Mouse (Mus musculus) adrenal gland, adult (tissue): ENCODE measurements around the gene Zkscan16.

ENCODE experiments used
- DNase-seq, 2 experiments: peaks; one replicate each; pipeline ENCODE4 v3.0.0; 2022 to 2023; ENCODE audit warnings: low spot score in 1 of 2; ENCODE audit not compliant: inconsistent age in 2 of 2

Gene Zkscan16

DNA sequence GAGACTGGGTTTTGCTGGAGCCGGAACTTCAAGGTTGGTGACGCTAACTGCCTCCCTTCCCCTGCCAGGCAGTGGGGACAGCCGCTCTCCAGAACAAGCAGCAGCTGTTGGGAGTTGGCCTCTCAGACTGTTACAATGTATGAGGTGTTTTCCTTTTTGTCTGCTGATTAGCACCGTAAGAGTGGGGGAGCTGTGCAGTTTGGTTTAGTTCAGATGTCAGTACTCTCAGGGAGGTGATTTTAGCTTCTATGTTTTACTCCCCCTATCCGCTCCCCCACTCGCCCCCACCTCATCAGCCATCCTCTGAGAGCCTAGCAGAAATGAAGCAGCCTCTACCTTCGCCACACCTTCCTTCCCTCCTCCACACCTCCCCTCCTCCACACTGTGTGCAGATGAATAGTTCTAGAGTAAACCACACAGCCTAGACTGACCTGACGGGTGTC, 51.8 kb downstream of the Zkscan16 start:
- peak in 1 of 2 experiments; percentile 59 for DNase-seq

DNA sequence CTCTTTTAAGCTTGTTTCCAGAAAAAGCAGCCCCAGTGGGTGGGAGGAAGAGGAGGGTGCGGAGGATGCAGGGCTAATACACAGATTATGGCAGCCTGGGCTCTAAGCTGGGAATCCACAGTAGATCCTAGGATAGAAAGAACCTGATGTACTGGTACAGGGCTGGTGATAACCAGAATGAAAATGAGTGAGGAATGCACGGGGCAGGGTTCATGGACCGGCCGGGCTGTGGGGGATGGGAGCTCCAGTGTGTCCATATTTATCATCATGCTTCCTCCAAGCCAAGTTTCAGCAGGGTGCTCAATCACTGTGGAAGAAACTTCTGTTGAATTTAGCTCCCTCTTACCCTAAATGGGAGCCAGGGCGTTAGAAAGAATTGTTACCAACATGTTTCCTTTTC, 53.7 kb downstream of the Zkscan16 start:
- DNase-seq = peak; percentile 35 to 64

DNA sequence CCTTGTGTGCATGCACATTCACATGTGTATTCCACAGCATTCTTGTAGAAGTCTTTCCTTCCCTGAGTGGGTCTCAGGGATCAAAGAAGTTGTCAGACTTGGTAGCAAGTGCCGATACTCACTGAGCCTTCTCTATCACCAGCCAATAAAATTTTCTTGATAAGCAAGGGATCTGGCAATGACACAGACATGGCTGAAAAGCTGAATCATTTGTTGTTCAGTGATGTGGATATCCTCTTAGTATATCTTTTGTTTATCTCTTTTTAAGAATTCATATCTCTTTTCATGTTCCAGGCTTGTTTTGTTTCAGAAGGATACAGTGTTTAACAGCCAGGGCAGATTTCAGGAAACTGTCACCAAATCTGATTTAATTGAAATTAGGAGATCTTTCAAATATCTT, 55.3 kb downstream of the Zkscan16 start:
- no peak for DNase-seq

DNA sequence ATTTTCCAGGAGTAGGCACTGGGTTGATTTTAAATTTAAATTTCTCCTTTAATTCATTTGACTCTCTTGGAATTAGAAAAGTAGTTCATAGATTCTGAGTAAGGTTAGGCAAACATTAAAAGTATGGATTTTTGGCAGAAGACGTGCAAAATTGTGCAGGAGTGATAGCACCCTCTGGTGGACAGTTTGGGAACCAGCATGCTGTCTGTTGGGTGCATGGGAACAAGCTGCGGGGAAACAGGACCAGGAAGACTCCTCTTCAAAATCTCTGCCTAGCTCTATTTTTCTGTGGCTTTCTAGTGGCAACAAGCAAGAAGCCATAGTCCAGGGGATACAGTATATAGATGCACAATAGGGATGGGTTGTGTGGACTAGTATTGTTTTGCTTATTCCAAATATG, 56.3 kb downstream of the Zkscan16 start:
- peak; percentile 73 to 93 for DNase-seq

DNA sequence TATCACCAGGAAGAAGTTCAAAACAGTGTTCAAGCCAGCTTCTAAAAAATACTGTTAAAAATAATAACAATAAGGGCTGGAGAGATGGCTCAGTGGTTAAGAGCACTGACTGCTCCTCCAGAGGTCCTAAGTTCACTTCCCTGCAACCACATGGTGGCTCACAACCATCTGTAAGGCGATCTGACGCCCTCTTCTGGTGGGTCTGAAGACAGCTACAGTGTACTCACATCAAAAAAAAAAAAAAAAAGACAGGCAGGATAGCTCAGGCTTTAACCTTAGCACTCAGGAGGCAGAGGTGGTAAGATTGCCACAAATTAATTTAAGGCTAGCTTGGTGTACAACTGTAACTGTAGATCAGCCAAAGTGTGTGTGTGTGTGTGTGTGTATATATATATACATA, 57.2 kb downstream of the Zkscan16 start:
- peak; percentile 54 to 72 for DNase-seq

DNA sequence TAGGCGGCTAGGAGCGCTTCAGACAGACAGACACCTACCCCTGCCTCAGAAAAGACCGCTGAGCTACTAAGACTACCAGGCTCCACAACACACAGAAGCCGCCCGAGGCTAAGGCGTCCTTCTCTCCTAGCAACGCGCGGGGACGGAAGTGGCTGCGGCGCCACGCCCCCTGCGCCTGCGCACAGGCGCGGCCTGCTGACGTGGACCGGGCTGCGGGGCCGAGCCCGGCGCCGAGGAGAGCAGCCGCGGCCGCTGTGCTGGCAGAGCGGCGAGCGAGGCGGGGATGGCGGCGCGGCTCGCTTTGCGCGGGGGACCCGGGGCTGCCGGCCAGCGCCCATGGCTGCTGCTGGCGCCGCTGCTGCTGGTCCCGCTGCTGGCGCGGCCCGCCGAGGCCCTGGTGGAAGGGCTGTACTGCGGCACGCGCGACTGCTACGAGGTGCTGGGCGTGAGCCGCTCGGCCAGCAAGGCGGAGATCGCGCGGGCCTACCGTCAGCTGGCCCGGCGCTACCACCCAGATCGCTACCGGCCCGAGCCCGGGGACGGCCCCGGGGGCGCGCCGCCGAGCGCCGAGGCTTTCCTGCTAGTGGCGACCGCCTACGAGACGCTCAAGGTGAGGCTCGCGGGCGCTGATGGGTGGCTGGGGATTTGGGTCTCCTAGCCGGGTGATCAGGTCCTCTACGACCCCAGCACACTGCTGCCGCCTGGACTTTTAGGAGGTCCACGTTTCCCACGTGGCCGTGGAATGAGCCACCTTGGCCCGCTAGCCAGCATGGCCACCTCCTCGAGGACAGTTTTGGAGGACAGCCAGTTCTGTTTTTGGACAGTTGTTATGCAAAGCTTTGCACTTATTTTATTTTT, 59.7 kb downstream of the Zkscan16 start, which contains the start of gene Gm20503:
Gene Gm20503, plus strand, starts transcription at position 263 of the 858 bp plus-strand sequence.
- DNase-seq = peak; percentile 95 to 96

DNA sequence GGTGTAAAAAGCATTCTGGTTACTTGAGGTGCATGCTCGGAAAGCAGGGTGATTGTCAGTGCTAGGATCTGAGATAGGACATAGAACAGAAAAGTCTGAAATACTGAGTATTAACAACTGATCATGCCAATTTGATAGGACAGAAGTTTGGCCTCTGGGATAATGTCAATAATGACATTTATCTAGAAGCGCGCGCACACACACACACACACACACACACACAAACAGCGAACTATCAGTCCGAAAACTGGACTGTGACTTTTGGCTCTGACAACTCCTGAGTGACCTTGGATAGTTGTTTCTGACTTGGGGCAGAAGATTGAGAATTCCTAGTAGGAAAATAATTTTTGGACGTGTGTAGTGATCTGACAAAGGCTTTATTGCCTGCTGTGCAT, 60.4 kb downstream of the Zkscan16 start:
- DNase-seq = no peak

DNA sequence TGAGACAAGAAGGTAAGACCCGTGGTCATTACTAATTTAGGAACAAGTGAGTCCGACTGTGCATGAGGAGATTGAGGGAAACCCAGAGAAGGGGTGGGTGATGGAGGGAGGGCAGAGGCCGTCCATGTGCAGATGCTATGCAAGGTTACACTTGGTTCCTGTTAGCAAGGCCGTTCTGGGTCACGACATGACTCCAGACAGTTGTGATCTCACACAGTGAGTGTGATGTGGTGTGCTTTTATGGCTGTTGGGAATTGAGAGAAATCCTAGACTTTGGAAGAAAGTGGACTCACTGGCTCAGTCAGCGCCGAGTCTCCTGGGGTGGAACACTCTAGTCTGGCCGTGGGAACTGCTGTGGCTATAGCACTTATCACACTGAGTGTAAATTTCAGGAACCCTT, 62.8 kb downstream of the Zkscan16 start:
- DNase-seq = no peak

DNA sequence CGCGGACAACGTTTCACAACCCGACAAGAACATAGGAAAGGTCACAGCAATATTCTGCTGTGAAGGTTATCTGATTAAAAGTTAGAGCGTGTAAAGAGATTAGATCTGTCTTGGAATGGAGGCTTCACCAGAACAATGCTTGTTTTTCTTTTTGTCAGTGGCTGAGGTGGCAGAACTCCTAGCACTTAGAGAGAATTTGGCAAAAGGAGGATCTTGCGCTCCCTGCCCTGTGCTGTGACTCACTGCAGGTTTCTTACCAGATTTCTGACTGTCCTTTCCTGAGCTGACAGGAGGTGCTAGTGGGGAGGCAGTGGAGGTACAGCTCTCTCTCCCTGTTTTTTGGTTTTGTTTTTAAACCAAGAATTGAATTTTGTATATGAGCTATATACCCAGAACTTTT, 63.6 kb downstream of the Zkscan16 start:
- peak; percentile 47 to 78 for DNase-seq
